Mouse (Mus musculus): ENCODE results near the gene Trhr2. TPM values are rescaled to one million over a fixed set of nuclear protein-coding genes. Genes with fewer than 3 reads are reported as not detected.

Trhr2 gene
- polyA plus RNA-seq, 1 experiment from 2014 or later = not detected

GRCm38 (mm10) chr8:122362271-122362670 is 1.7 kb upstream of the Trhr2 start:
- H3K27ac ChIP-seq (ENCODE audit: low read depth, low read length) = no peak overlapping the region
- no peak overlapping the region for H3K9ac ChIP-seq (ENCODE audit: low read depth, low read length)
- WGBS (ENCODE audit: insufficient replicate concordance) = 49% methylated on average over 5 of the region's 5 CpGs
- H3K4me2 ChIP-seq = no peak overlapping the region
- H3K4me1 ChIP-seq (ENCODE audit: control insufficient read depth, insufficient read depth, low read length) = no peaks in the 10 kb centered on the region
- H3K36me3 ChIP-seq (ENCODE audit: control insufficient read depth, insufficient read depth, low read length) = no peaks in the 10 kb centered on the region
- H3K4me3 ChIP-seq (ENCODE audit: low read depth, low read length) = no peak overlapping the region
- H3K9me3 ChIP-seq (replicated peaks; ENCODE audit: control insufficient read depth, low read length) = no peaks in the 10 kb centered on the region
- no peak for ATAC-seq (replicated peaks; ENCODE audit: insufficient number of reproducible peaks, low FRiP score, low TSS enrichment)
- peaks cover 14% of the 10 kb centered on the region for H3K27me3 ChIP-seq (ENCODE audit: control insufficient read depth, insufficient read depth, low read length)

- H3K4me3 ChIP-seq (ENCODE audit: low read depth, low read length) = no peak overlapping the region
- no peak overlapping the region for H3K27ac ChIP-seq (ENCODE audit: low read depth, low read length)
- no peaks in the 10 kb centered on the region for H3K4me1 ChIP-seq (ENCODE audit: control insufficient read depth, insufficient read depth, low read length)
- 77% methylated on average over 15 of the region's 15 CpGs for WGBS (ENCODE audit: insufficient replicate concordance)
- ATAC-seq (replicated peaks; ENCODE audit: insufficient number of reproducible peaks, low FRiP score, low TSS enrichment) = no peak
- no peaks in the 10 kb centered on the region for H3K9me3 ChIP-seq (replicated peaks; ENCODE audit: control insufficient read depth, low read length)
- H3K36me3 ChIP-seq (ENCODE audit: control insufficient read depth, insufficient read depth, low read length) = no peaks in the 10 kb centered on the region
- H3K9ac ChIP-seq (ENCODE audit: low read depth, low read length) = no peak overlapping the region
- no peak overlapping the region for H3K4me2 ChIP-seq
- H3K27me3 ChIP-seq (ENCODE audit: control insufficient read depth, insufficient read depth, low read length) = peaks cover 23% of the 10 kb centered on the region
Observed at GRCm38 (mm10) chr8:122359111-122359775, 1.3 kb downstream of the Trhr2 start.

- Histone ChIP-seq H3K9ac (ENCODE audit: low read depth, low read length) (no peak overlapping the region), H3K27me3 (ENCODE audit: control insufficient read depth, insufficient read depth, low read length) (peaks cover 29% of the 10 kb centered on the region), H3K4me3 (ENCODE audit: low read depth, low read length) (no peak overlapping the region), H3K36me3 (ENCODE audit: control insufficient read depth, insufficient read depth, low read length) (no peaks in the 10 kb centered on the region), H3K27ac (ENCODE audit: low read depth, low read length) (no peak overlapping the region), H3K4me2 (no peak overlapping the region), H3K4me1 (ENCODE audit: control insufficient read depth, insufficient read depth, low read length) (no peaks in the 10 kb centered on the region), H3K9me3 (replicated peaks; ENCODE audit: control insufficient read depth, low read length) (no peaks in the 10 kb centered on the region)
- WGBS (ENCODE audit: insufficient replicate concordance) = 67% methylated on average over 5 of the region's 5 CpGs
- no peak for ATAC-seq (replicated peaks; ENCODE audit: insufficient number of reproducible peaks, low FRiP score, low TSS enrichment)
Observed at GRCm38 (mm10) chr8:122357641-122358040, 2.9 kb downstream of the Trhr2 start.

- H3K9ac ChIP-seq (ENCODE audit: low read depth, low read length) = no peak overlapping the region
- peaks cover 26% of the 10 kb centered on the region for H3K27me3 ChIP-seq (ENCODE audit: control insufficient read depth, insufficient read depth, low read length)
- H3K9me3 ChIP-seq (replicated peaks; ENCODE audit: control insufficient read depth, low read length) = no peaks in the 10 kb centered on the region
- H3K27ac ChIP-seq (ENCODE audit: low read depth, low read length) = no peak overlapping the region
- H3K4me1 ChIP-seq (ENCODE audit: control insufficient read depth, insufficient read depth, low read length) = no peaks in the 10 kb centered on the region
- H3K36me3 ChIP-seq (ENCODE audit: control insufficient read depth, insufficient read depth, low read length) = no peaks in the 10 kb centered on the region
- 56% methylated on average over 11 of the region's 11 CpGs for WGBS (ENCODE audit: insufficient replicate concordance)
- H3K4me3 ChIP-seq (ENCODE audit: low read depth, low read length) = no peak overlapping the region
- no peak for ATAC-seq (replicated peaks; ENCODE audit: insufficient number of reproducible peaks, low FRiP score, low TSS enrichment)
- H3K4me2 ChIP-seq = no peak overlapping the region
Observed at GRCm38 (mm10) chr8:122357202-122357601, 3.3 kb downstream of the Trhr2 start.

GRCm38 (mm10) chr8:122355642-122356606 is 4.6 kb downstream of the Trhr2 start:
- no peaks in the 10 kb centered on the region for H3K36me3 ChIP-seq (ENCODE audit: control insufficient read depth, insufficient read depth, low read length)
- ATAC-seq (replicated peaks; ENCODE audit: insufficient number of reproducible peaks, low FRiP score, low TSS enrichment) = no peak
- no peaks in the 10 kb centered on the region for H3K4me1 ChIP-seq (ENCODE audit: control insufficient read depth, insufficient read depth, low read length)
- no peak overlapping the region for H3K4me3 ChIP-seq (ENCODE audit: low read depth, low read length)
- no peaks in the 10 kb centered on the region for H3K9me3 ChIP-seq (replicated peaks; ENCODE audit: control insufficient read depth, low read length)
- WGBS (ENCODE audit: insufficient replicate concordance) = 60% methylated on average over 9 of the region's 9 CpGs
- H3K27me3 ChIP-seq (ENCODE audit: control insufficient read depth, insufficient read depth, low read length) = peaks cover 22% of the 10 kb centered on the region
- H3K27ac ChIP-seq (ENCODE audit: low read depth, low read length) = no peak overlapping the region
- no peak overlapping the region for H3K9ac ChIP-seq (ENCODE audit: low read depth, low read length)
- H3K4me2 ChIP-seq = no peak overlapping the region

- ATAC-seq (replicated peaks; ENCODE audit: insufficient number of reproducible peaks, low FRiP score, low TSS enrichment) = no peak
- Histone ChIP-seq H3K27me3 (ENCODE audit: control insufficient read depth, insufficient read depth, low read length) (peaks cover 22% of the 10 kb centered on the region), H3K36me3 (ENCODE audit: control insufficient read depth, insufficient read depth, low read length) (no peaks in the 10 kb centered on the region), H3K9ac (ENCODE audit: low read depth, low read length) (no peak overlapping the region), H3K4me2 (no peak overlapping the region), H3K4me1 (ENCODE audit: control insufficient read depth, insufficient read depth, low read length) (peaks cover 10% of the 10 kb centered on the region), H3K27ac (ENCODE audit: low read depth, low read length) (no peak overlapping the region), H3K4me3 (ENCODE audit: low read depth, low read length) (no peak overlapping the region), H3K9me3 (replicated peaks; ENCODE audit: control insufficient read depth, low read length) (no peaks in the 10 kb centered on the region)
- 78% methylated on average over 8 of the region's 8 CpGs for WGBS (ENCODE audit: insufficient replicate concordance)
Observed at GRCm38 (mm10) chr8:122354157-122354556, 6.4 kb downstream of the Trhr2 start.

- Histone ChIP-seq H3K36me3 (ENCODE audit: control insufficient read depth, insufficient read depth, low read length) (no peaks in the 10 kb centered on the region), H3K4me2 (no peak overlapping the region), H3K27me3 (ENCODE audit: control insufficient read depth, insufficient read depth, low read length) (peaks cover 7% of the 10 kb centered on the region), H3K4me1 (ENCODE audit: control insufficient read depth, insufficient read depth, low read length) (peaks cover 24% of the 10 kb centered on the region), H3K9me3 (replicated peaks; ENCODE audit: control insufficient read depth, low read length) (no peaks in the 10 kb centered on the region), H3K9ac (ENCODE audit: low read depth, low read length) (no peak overlapping the region), H3K27ac (ENCODE audit: low read depth, low read length) (no peak overlapping the region), H3K4me3 (ENCODE audit: low read depth, low read length) (no peak overlapping the region)
- 32% methylated on average over 11 of the region's 11 CpGs for WGBS (ENCODE audit: insufficient replicate concordance)
- no peak for ATAC-seq (replicated peaks; ENCODE audit: insufficient number of reproducible peaks, low FRiP score, low TSS enrichment)
Observed at GRCm38 (mm10) chr8:122350309-122351089, 10.0 kb downstream of the Trhr2 start.

All from heart, embryonic 11.5 days (tissue).